Mouse (Mus musculus) testis, adult 2 months (tissue): ENCODE data around the gene Itgb5.

ENCODE experiments used
- CTCF ChIP-seq: fragments of 200-500 bp; IDR thresholded peaks from 2 replicates; pipeline ENCODE4 v1.5.1; 2012; ENCODE audit warnings: low read depth, mild to moderate bottlenecking, inconsistent platforms, low read length, moderate library complexity; ENCODE audit not compliant: control insufficient read depth, insufficient read depth, insufficient replicate concordance
- POLR2A ChIP-seq: fragments of 200-500 bp; IDR thresholded peaks from 2 replicates; pipeline ENCODE4 v1.6.1; 2012; ENCODE audit warnings: low read depth, mild to moderate bottlenecking, inconsistent platforms, low read length, moderate library complexity; ENCODE audit not compliant: control insufficient read depth

DNA sequence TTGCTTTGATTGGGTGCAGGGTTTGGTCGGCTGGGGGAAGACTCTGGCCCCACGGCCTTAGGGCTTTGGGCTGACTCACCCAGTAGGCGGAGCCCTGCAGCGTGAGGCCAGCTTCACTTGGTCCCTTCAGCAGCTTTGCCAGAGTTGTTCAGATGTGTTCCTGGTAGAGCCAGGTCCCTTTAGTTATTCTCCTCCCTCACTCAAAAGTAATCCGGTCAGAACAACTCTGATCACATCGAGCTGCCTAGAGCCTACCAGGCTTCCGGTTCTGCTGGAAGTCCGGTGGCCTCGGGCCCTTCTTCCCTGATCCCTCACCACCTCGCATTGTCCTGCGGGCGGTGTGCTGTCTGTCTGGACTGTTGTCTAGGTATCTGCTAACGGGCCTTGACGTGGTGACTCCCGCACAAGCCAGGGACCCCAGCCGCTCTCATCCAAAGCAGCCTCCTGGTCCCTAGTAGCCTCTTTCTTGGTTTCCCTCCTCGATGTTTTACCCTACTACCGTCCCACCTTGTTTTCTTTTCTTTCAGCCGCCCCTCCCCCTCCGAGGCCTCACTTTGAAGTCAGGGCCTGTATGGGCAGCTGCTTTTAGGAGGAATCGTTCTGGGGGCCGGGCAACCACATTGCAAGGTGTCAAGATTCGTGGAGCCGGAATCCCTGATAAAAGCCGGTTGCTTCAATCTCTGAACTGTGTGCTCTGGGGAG, 4.5 kb downstream of the Itgb5 start:
- no peak for TF ChIP-seq CTCF
- no peak for TF ChIP-seq POLR2A
